Mouse (Mus musculus): ENCODE measurements around the gene Olfr328. TPM values are rescaled to one million over a fixed set of nuclear protein-coding genes. Genes with fewer than 3 reads are reported as not detected.

Olfr328 gene
- polyA plus RNA-seq, 1 experiment, result not detected

Other genes starting within 250 kb of the Olfr328 start
- 42.3 and 45.8 TPM in 2 replicates for gene Zfp692, start 248.6 kb downstream of the Olfr328 start, polyA plus RNA-seq (2012; rRNA removed)
- 47.1 and 48.3 TPM in 2 replicates for gene Zfp672, start 225.3 kb downstream of the Olfr328 start, polyA plus RNA-seq (2012; rRNA removed)
- 56.5 and 58.4 TPM in 2 replicates for gene Sh3bp5l, start 224.9 kb downstream of the Olfr328 start, polyA plus RNA-seq (2012; rRNA removed)
- 1,979 and 3,212 TPM in 2 replicates for gene Lypd8, start 176.6 kb downstream of the Olfr328 start, polyA plus RNA-seq (2012; rRNA removed)
- 0.32 and 0.60 TPM in 2 replicates for gene 1810065E05Rik, start 134.5 kb downstream of the Olfr328 start, polyA plus RNA-seq (2012; rRNA removed)
- not detected in 2 replicates for gene Gm12253, start 123.1 kb downstream of the Olfr328 start, polyA plus RNA-seq (2012; rRNA removed)
- gene Lypd9, start 102.7 kb downstream of the Olfr328 start, polyA plus RNA-seq (2012; rRNA removed), result 0.26 and 0.39 TPM in 2 replicates
- 0.14 and 0.30 TPM in 2 replicates for gene Olfr30, start 93.4 kb downstream of the Olfr328 start, polyA plus RNA-seq (2012; rRNA removed)
- gene Olfr332, start 63.1 kb downstream of the Olfr328 start, polyA plus RNA-seq (2012; rRNA removed), result 0.08 and 0.13 TPM in 2 replicates
- gene Olfr331, start 53.1 kb downstream of the Olfr328 start, polyA plus RNA-seq (2012; rRNA removed), result not detected in 2 replicates
- not detected in 2 replicates for gene Olfr330, start 20.8 kb downstream of the Olfr328 start, polyA plus RNA-seq (2012; rRNA removed)
- gene Olfr329-ps, start 9.2 kb downstream of the Olfr328 start, polyA plus RNA-seq (2012; rRNA removed), result not detected in 2 replicates
- not detected in 2 replicates for gene Olfr224, start 14.9 kb upstream of the Olfr328 start, polyA plus RNA-seq (2012; rRNA removed)
- gene Olfr325, start 22.1 kb upstream of the Olfr328 start, polyA plus RNA-seq (2012; rRNA removed), result not detected in 2 replicates
- not detected in 2 replicates for gene Olfr324, start 39.5 kb upstream of the Olfr328 start, polyA plus RNA-seq (2012; rRNA removed)
- gene 2210407C18Rik, start 60.4 kb upstream of the Olfr328 start, polyA plus RNA-seq (2012; rRNA removed), result 0.29 TPM in 1 of 2 replicates, not detected in the other
- gene Olfr323, start 74.9 kb upstream of the Olfr328 start, polyA plus RNA-seq (2012; rRNA removed), result not detected in 2 replicates
- gene Trim58, start 84.8 kb upstream of the Olfr328 start, polyA plus RNA-seq (2012; rRNA removed), result not detected in 2 replicates
- gene Olfr322, start 103.1 kb upstream of the Olfr328 start, polyA plus RNA-seq (2012; rRNA removed), result not detected in 2 replicates
- not detected in 2 replicates for gene Olfr320, start 125.5 kb upstream of the Olfr328 start, polyA plus RNA-seq (2012; rRNA removed)
- gene Olfr319, start 143.5 kb upstream of the Olfr328 start, polyA plus RNA-seq (2012; rRNA removed), result 0.06 TPM in 1 of 2 replicates, not detected in the other
- gene Olfr318, start 168.4 kb upstream of the Olfr328 start, polyA plus RNA-seq (2012; rRNA removed), result not detected in 2 replicates
- gene Olfr317, start 183.6 kb upstream of the Olfr328 start, polyA plus RNA-seq (2012; rRNA removed), result not detected in 2 replicates
- not detected in 2 replicates for gene Olfr316, start 197.1 kb upstream of the Olfr328 start, polyA plus RNA-seq (2012; rRNA removed)
- gene Olfr315, start 217.6 kb upstream of the Olfr328 start, polyA plus RNA-seq (2012; rRNA removed), result not detected in 2 replicates
- not detected in 2 replicates for gene Olfr314, start 227.3 kb upstream of the Olfr328 start, polyA plus RNA-seq (2012; rRNA removed)
- gene Fam183b, start 246.3 kb upstream of the Olfr328 start, polyA plus RNA-seq (2012; rRNA removed), result 3.3 and 4.8 TPM in 2 replicates

Data from gonadal fat pad, adult 2 months (tissue).